Mouse (Mus musculus): ENCODE data around the gene Tpt1.
A peak's percentile ranks its signal among the peaks of the same experiment; 100 is the strongest.

DNA sequence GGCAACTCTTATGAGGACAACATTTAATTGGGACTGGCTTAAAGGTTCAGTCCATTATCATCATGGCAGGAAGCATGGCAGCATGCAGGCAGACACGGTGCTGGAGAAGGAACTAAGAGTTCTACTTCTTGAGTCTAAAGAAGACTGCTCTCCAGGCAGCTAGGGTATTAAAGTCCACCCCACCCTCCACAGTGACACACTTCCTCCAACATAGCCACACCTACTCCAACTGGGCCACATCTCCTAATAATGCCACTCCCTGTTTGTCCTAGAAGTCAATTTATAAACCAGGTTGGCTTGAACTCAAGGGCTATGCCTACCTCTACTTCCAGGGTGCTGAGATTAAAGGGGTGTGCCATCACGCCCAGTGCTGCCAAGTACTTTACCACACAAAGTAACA, 12.9 kb upstream of the Tpt1 start:
- TF ChIP-seq CTCF (IDR thresholded peaks at IDR 0.05) (no peak), EP300 (IDR thresholded peaks at IDR 0.05) (peak; percentile 53; the same call in 1 of the 2 replicates)
